In genomic region chr11:98783236-98783696, GRCm38 (mm10) we compare ENCODE assay signal across 1 mouse cellular context.
A peak's percentile ranks its signal among the peaks of the same experiment; 100 is the strongest.
TF ChIP-seq lines count a peak whose summit lies in the region.

No protein-coding gene starts in this region.

TF ChIP-seq in CH12.LX, 34 proteins besides CTCF, POLR2A, EP300 and RAD21 (continued from another document):
- TF ChIP-seq RCOR1 (conservative IDR thresholded peaks at IDR 0.05; ENCODE audit: low read depth, low read length) (peak; percentile 62), SIN3A (IDR thresholded peaks at IDR 0.05; ENCODE audit: low read length) (peak; percentile 70; the same call in 1 of the 2 replicates), UBTF (IDR thresholded peaks at IDR 0.05; ENCODE audit: low read depth, low read length) (peak; percentile 54; the same call in 1 of the 2 replicates), MXI1 (IDR thresholded peaks at IDR 0.05; ENCODE audit: low read depth, low read length) (peak; percentile 96), ELF1 (IDR thresholded peaks at IDR 0.05; ENCODE audit: low read depth, low read length) (no peak), USF2 (conservative IDR thresholded peaks at IDR 0.05; ENCODE audit: low read depth, low read length) (peak; percentile 48; the same call in 1 of the 2 replicates), IRF4 (IDR thresholded peaks at IDR 0.05; ENCODE audit: low read depth, low read length) (peak; percentile 55), POLR2AphosphoS2 (IDR thresholded peaks at IDR 0.05; ENCODE audit: low read depth, low read length) (no peak), MEF2A (IDR thresholded peaks at IDR 0.05; ENCODE audit: borderline replicate concordance, low read depth, low read length) (0 out of 2 replicates have a peak, but pooled peaks have one; percentile 21), JUN (IDR thresholded peaks at IDR 0.05; ENCODE audit: insufficient read depth, low read depth, low read length) (no peak), CHD1 (IDR thresholded peaks at IDR 0.05; ENCODE audit: low read depth, low read length) (no peak), MAFK (IDR thresholded peaks at IDR 0.05; ENCODE audit: insufficient replicate concordance, low read length) (0 out of 2 replicates have a peak, but pooled peaks have one; percentile 30), ZKSCAN1 (IDR thresholded peaks at IDR 0.05; ENCODE audit: borderline replicate concordance, low read depth, low read length) (no peak), MAX (IDR thresholded peaks at IDR 0.05; ENCODE audit: low read length) (peak; percentile 95), MYC (IDR thresholded peaks at IDR 0.05; ENCODE audit: low read depth, low read length) (peak; percentile 87), JUND (conservative IDR thresholded peaks at IDR 0.05; ENCODE audit: low read depth, low read length) (no peak), NELFE (IDR thresholded peaks at IDR 0.05; ENCODE audit: low read depth, low read length) (peak; percentile 42; the same call in 1 of the 2 replicates), ETS1 (conservative IDR thresholded peaks at IDR 0.05; ENCODE audit: low read depth, low read length) (0 out of 2 replicates have a peak, but pooled peaks have one; percentile 22), CHD2 (IDR thresholded peaks at IDR 0.05; ENCODE audit: low read length) (peak; percentile 65), KAT2A (IDR thresholded peaks at IDR 0.05; ENCODE audit: insufficient replicate concordance, low read length) (0 out of 2 replicates have a peak, but pooled peaks have one; percentile 26), E2F4 (IDR thresholded peaks at IDR 0.05; ENCODE audit: insufficient replicate concordance, low read depth, low read length) (no peak), USF1 (IDR thresholded peaks at IDR 0.05; ENCODE audit: low read depth, low read length) (peak; percentile 78), GABPA (IDR thresholded peaks at IDR 0.05; ENCODE audit: insufficient replicate concordance, low read depth, low read length) (no peak)
